Mouse (Mus musculus) lung, postnatal 0 days (tissue): ENCODE results near the gene Bbs4. TPM values are rescaled to one million over a fixed set of nuclear protein-coding genes. Genes with fewer than 3 reads are reported as not detected.

ENCODE experiments used
- ATAC-seq: fragments of 200-750 bp; cut with Nextera tagmentation; 2 replicates; pipeline ENCODE4 v1.8.0; 2017; ENCODE audit warnings: moderate library complexity
- DNase-seq: peaks from one replicate; pipeline ENCODE4 v3.0.0-alpha.2; 2016; ENCODE audit warnings: low spot score
- H3K27ac ChIP-seq: fragments of 300-500 bp; sonication (generic); 2 replicates; pipeline ENCODE4 v1.5.1; 2014; ENCODE audit warnings: antibody characterized with exemption, mild to moderate bottlenecking, low read length, mixed read lengths
- H3K27me3 ChIP-seq: fragments of 300-500 bp; sonication (generic); replicated peaks from 2 replicates; pipeline ENCODE4 v1.6.1; 2014; ENCODE audit warnings: low read length, mixed read lengths; ENCODE audit not compliant: insufficient read depth
- H3K36me3 ChIP-seq: fragments of 300-500 bp; sonication (generic); 2 replicates; pipeline ENCODE4 v1.6.1; 2014; ENCODE audit warnings: low read length, mixed read lengths; ENCODE audit not compliant: insufficient read depth
- H3K4me1 ChIP-seq: fragments of 300-500 bp; sonication (generic); 2 replicates; pipeline ENCODE4 v1.6.1; 2014; ENCODE audit warnings: antibody characterized with exemption, low read depth, low read length, mixed read lengths; ENCODE audit not compliant: insufficient read depth
- H3K4me2 ChIP-seq: fragments of 300-500 bp; sonication (generic); replicated peaks from 2 replicates; pipeline ENCODE4 v1.6.1; 2014; ENCODE audit warnings: low read depth, mild to moderate bottlenecking, low read length, moderate library complexity, mixed read lengths
- H3K4me3 ChIP-seq: fragments of 300-500 bp; sonication (generic); 2 replicates; pipeline ENCODE4 v1.5.1; 2014; ENCODE audit warnings: low read depth, low read length
- H3K9ac ChIP-seq: fragments of 300-500 bp; sonication (generic); replicated peaks from 2 replicates; pipeline ENCODE4 v1.6.1; 2014; ENCODE audit warnings: low read depth, mild to moderate bottlenecking
- H3K9me3 ChIP-seq: fragments of 300-500 bp; sonication (generic); 2 replicates; pipeline ENCODE4 v1.6.1; 2016; ENCODE audit warnings: low read length, mixed read lengths
- CTCF ChIP-seq: IDR thresholded peaks from 2 replicates; pipeline ENCODE4 v1.5.1; 2016; ENCODE audit warnings: antibody characterized with exemption, mild to moderate bottlenecking
- EP300 ChIP-seq: IDR thresholded peaks from 2 replicates; pipeline ENCODE4 v1.6.1; 2016; ENCODE audit warnings: antibody characterized with exemption, mild to moderate bottlenecking, control low read depth
- WGBS: fragments of 180-500 bp; shearing (Covaris S2); extraction: QIAGEN DNeasy Blood & Tissue Kit; methylation state at CpG from one replicate; pipeline ENCODE4 v1.1.7; 2014; 5-methylcytosine and 5-hydroxymethylcytosine counted together
- polyA plus RNA-seq: library from polyadenylated mRNA; unstranded; fragments of >200 nt; fragmentation: Nextera tagmentation; extraction: Ambion mirVana; gene quantifications from 2 replicates; pipeline ENCODE4 v1.2.1, GENCODE M21; 2015

Gene Bbs4
- polyA plus RNA-seq, 1 experiment from 2014 or later = 15.8 TPM

DNA sequence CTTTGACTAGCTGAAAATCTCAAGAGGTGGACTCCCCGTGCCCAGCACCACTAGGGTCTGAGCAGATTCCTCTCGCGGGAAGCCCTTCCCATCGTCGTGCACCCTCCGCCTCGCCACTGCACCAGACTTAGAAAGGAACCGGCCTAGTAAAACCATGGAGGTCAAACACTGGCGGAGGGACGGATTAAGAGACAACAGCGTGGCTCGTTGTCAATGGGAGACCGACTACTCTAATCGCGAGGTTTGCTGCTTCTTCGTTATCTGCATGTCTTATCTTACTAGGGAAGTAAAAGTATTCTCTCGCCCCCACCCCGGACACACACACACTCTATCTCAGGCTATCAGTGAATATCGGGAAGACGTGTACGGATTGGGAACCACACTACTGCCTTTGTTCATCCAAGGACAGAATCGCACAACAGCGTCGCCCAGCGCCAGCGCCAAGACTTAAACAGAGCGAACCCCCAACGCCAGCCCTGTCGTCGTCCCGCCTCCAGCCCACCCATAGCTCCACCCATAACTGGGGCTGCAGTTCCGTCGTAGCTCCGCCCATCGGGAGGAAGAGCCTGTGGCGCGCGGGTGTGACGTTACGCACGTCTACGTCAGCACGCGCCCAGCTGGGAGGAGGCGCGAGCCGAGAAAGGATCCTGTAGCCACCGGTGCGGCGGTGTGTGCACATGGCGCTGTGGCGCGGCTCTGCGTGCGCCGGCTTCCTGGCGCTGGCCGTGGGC is 62.2 kb downstream of the Bbs4 start, which contains the start of gene Adpgk:
Adpgk (plus strand) TSS at position 602 of the 731 bp plus-strand sequence.
- H3K36me3 ChIP-seq = no peaks in the 10 kb centered on the region
- TF ChIP-seq CTCF = peak; percentile 75
- no peak for TF ChIP-seq EP300
- peak within 1 kb of the TSS; percentile 87 for H3K4me3 ChIP-seq
- H3K9ac ChIP-seq = peak within 1 kb of the TSS; percentile 60
- WGBS = 2% methylated on average over 56 of the region's 58 CpGs
- DNase-seq (peak; percentile 100), ATAC-seq (peak; percentile 98)
- H3K4me2 ChIP-seq = peak within 1 kb of the TSS; percentile 87
- no peaks in the 10 kb centered on the region for H3K27me3 ChIP-seq
- H3K27ac ChIP-seq = peak within 1 kb of the TSS; percentile 93
- peaks cover 7% of the 10 kb centered on the region; the same call in 1 of the 2 replicates for H3K4me1 ChIP-seq
- H3K9me3 ChIP-seq = no peaks in the 10 kb centered on the region

- no peak overlapping the region for H3K9ac ChIP-seq
- TF ChIP-seq CTCF = no peak
- no peak for TF ChIP-seq EP300
- peak; percentile 19 for DNase-seq
- H3K27ac ChIP-seq = no peak overlapping the region
- H3K4me2 ChIP-seq = no peak overlapping the region
- H3K9me3 ChIP-seq = no peaks in the 10 kb centered on the region
- no peaks in the 10 kb centered on the region for H3K36me3 ChIP-seq
- 62% methylated on average over 6 of the region's 6 CpGs for WGBS
- peaks cover 7% of the 10 kb centered on the region; the same call in 1 of the 2 replicates for H3K4me1 ChIP-seq
- no peak overlapping the region for H3K4me3 ChIP-seq
- no peak for ATAC-seq
- no peaks in the 10 kb centered on the region for H3K27me3 ChIP-seq
Observed at GRCm38 (mm10) chr9:59289529-59290115, 63.7 kb downstream of the Bbs4 start.

GRCm38 (mm10) chr9:59288685-59289410 is 64.5 kb downstream of the Bbs4 start:
- ATAC-seq (no peak), DNase-seq (no peak)
- 75% methylated on average over 3 of the region's 3 CpGs for WGBS
- Histone ChIP-seq H3K9ac (no peak overlapping the region), H3K9me3 (no peaks in the 10 kb centered on the region), H3K27ac (no peak overlapping the region), H3K36me3 (no peaks in the 10 kb centered on the region), H3K27me3 (no peaks in the 10 kb centered on the region), H3K4me1 (peaks cover 7% of the 10 kb centered on the region; the same call in 1 of the 2 replicates), H3K4me2 (no peak overlapping the region), H3K4me3 (no peak overlapping the region)
- TF ChIP-seq CTCF (no peak), EP300 (no peak)

DNA sequence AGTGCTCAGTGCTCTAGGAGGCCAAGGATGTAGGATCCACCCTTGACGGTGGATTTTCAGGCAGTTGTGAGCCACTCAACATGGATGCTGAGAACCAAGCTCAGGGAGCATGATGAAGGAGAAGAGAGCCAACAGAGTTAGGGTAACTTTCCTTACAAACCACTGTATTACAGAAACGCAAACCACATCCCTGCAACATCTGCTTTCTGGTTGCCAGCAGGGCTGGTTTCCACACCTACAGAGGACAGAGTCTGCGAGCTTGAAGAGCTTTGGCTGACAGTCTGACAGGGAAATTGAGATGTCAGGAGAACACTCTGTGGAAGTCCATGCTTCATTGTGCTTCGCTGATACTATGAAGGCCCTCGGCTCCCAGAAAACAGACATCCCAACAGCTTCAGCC is 65.2 kb downstream of the Bbs4 start:
- H3K27me3 ChIP-seq = no peaks in the 10 kb centered on the region
- no peak overlapping the region for H3K4me2 ChIP-seq
- no peaks in the 10 kb centered on the region for H3K36me3 ChIP-seq
- 68% methylated on average over 5 of the region's 5 CpGs for WGBS
- peaks cover 7% of the 10 kb centered on the region; the same call in 1 of the 2 replicates for H3K4me1 ChIP-seq
- H3K9me3 ChIP-seq = no peaks in the 10 kb centered on the region
- TF ChIP-seq CTCF (no peak), EP300 (no peak)
- ATAC-seq (no peak), DNase-seq (no peak)
- no peak overlapping the region for H3K27ac ChIP-seq
- H3K9ac ChIP-seq = no peak overlapping the region
- no peak overlapping the region for H3K4me3 ChIP-seq

DNA sequence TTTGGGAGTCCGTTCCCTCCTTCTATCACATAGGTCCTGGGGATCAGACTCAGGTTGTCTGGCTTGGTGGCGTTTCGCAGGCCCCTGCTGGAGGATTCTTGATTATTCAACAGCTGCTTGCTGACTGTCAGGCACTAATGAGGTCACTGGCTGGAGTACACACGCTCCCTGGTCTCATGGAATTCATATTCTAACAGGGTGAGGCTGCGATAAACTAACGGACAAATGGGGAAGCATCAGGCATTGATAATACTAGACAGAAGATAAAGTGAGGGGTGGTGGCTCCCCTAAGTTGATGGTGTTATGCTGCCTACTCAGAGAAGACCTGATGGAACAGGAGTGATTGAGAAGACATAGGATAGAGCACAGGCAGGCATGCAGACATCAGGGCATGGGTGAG is 67.7 kb downstream of the Bbs4 start:
- ATAC-seq (no peak), DNase-seq (no peak)
- H3K4me2 ChIP-seq = no peak overlapping the region
- no peak overlapping the region for H3K4me3 ChIP-seq
- H3K36me3 ChIP-seq = no peaks in the 10 kb centered on the region
- H3K9ac ChIP-seq = no peak overlapping the region
- peaks cover 3% of the 10 kb centered on the region; the same call in 1 of the 2 replicates for H3K4me1 ChIP-seq
- H3K27me3 ChIP-seq = no peaks in the 10 kb centered on the region
- no peak for TF ChIP-seq EP300
- TF ChIP-seq CTCF = no peak
- no peak overlapping the region for H3K27ac ChIP-seq
- no peaks in the 10 kb centered on the region for H3K9me3 ChIP-seq
- WGBS = 69% methylated on average over 6 of the region's 6 CpGs

- Histone ChIP-seq H3K4me1 (no peaks in the 10 kb centered on the region), H3K9me3 (no peaks in the 10 kb centered on the region), H3K27ac (no peak overlapping the region), H3K27me3 (no peaks in the 10 kb centered on the region), H3K9ac (no peak overlapping the region), H3K4me2 (no peak overlapping the region), H3K4me3 (no peak overlapping the region), H3K36me3 (no peaks in the 10 kb centered on the region)
- no peak for DNase-seq
- WGBS = 36% methylated on average over 7 of the region's 7 CpGs
- peak; percentile 16; the same call in 1 of the 2 replicates for ATAC-seq
- TF ChIP-seq EP300 = no peak
- no peak for TF ChIP-seq CTCF
Observed at GRCm38 (mm10) chr9:59282683-59282986, 70.7 kb downstream of the Bbs4 start.
